Comparison of ENCODE assay signal across 19 mouse cellular contexts in genomic region chr9:98583852-98584251, GRCm38 (mm10). TPM values are rescaled to one million over a fixed set of nuclear protein-coding genes. Genes with fewer than 3 reads are reported as not detected.
DNase-seq lines count a peak whose midpoint lies in the region; ATAC-seq and TF ChIP-seq lines count a peak whose summit lies in the region.
"Had no signal": no experiment of that assay in that cellular context is flagged by ENCODE, and none has a peak within 500 bp of the region (broad histone marks: within the 10 kb centered on the region; RNA-seq: fewer than 3 reads in every experiment).

No protein-coding gene starts in this region.

- no peak overlapping the region for H3K27ac ChIP-seq in liver, adult 2 months (replicated peaks; ENCODE audit: insufficient read depth, low read depth, low read length)
- no peak overlapping the region for H3K27ac ChIP-seq in liver, embryonic 11.5 days (ENCODE audit: low read depth, low read length)
- H3K27ac ChIP-seq in lung, postnatal 0 days (ENCODE audit: low read length), result no peak overlapping the region
- H3K27ac ChIP-seq in liver, embryonic 15.5 days (replicated peaks), result no peak overlapping the region
- H3K27ac ChIP-seq: embryonic facial prominence, embryonic 12.5 days; forebrain, embryonic 15.5 days; heart, embryonic 10.5 days; hindbrain, embryonic 15.5 days had no signal

- WGBS in liver, adult 2 months, result 44% methylated on average over 4 of the region's 4 CpGs
- WGBS in liver, embryonic 11.5 days, result 90% methylated on average over 4 of the region's 4 CpGs
- WGBS in lung, postnatal 0 days, result 72% methylated on average over 4 of the region's 4 CpGs
- 79% methylated on average over 4 of the region's 4 CpGs for WGBS in liver, embryonic 15.5 days (ENCODE audit: insufficient replicate concordance)

- H3K9me3 ChIP-seq in liver, embryonic 11.5 days (ENCODE audit: control insufficient read depth, low read length), result no peaks in the 10 kb centered on the region
- no peaks in the 10 kb centered on the region for H3K9me3 ChIP-seq in lung, postnatal 0 days (ENCODE audit: low read length)
- H3K9me3 ChIP-seq in liver, embryonic 15.5 days (replicated peaks), result no peaks in the 10 kb centered on the region
- H3K9me3 ChIP-seq: embryonic facial prominence, embryonic 12.5 days; forebrain, embryonic 15.5 days; heart, embryonic 10.5 days; hindbrain, embryonic 15.5 days had no signal

- TF ChIP-seq POLR2A in liver, adult 2 months (IDR thresholded peaks at IDR 0.05; ENCODE audit: extremely low read depth, insufficient read depth, low read length), result no peak

- H3K27me3 ChIP-seq in liver, adult 2 months (ENCODE audit: control insufficient read depth, insufficient read depth, low read length), result no peaks in the 10 kb centered on the region
- no peaks in the 10 kb centered on the region for H3K27me3 ChIP-seq in liver, embryonic 11.5 days (replicated peaks; ENCODE audit: control insufficient read depth, insufficient read depth, low read length)
- H3K27me3 ChIP-seq in lung, postnatal 0 days (replicated peaks; ENCODE audit: insufficient read depth, low read length), result no peaks in the 10 kb centered on the region
- H3K27me3 ChIP-seq in liver, embryonic 15.5 days, result no peaks in the 10 kb centered on the region
- H3K27me3 ChIP-seq: CH12.LX; embryonic facial prominence, embryonic 12.5 days; forebrain, embryonic 15.5 days; hindbrain, embryonic 15.5 days had no signal

- peak; percentile 50 for DNase-seq in liver, adult 2 months (ENCODE audit: extremely low read depth, low read depth, low spot score)
- no peak for DNase-seq in liver, embryonic 11.5 days (ENCODE audit: low spot score)
- DNase-seq in lung, postnatal 0 days (ENCODE audit: low spot score), result peak; percentile 35
- DNase-seq in lung, adult 18-20 months, result no peak
- DNase-seq in heart, postnatal 36 days, result no peak
- DNase-seq: adrenal gland, postnatal 14 days; cerebellum, adult 11-12 months; cerebellum, adult 9-10 months; cerebellum, postnatal 25 days; gastrocnemius, postnatal 36 days; heart, adult 11 months; heart, postnatal 10 days had no signal

- no peak overlapping the region for H3K4me2 ChIP-seq in liver, embryonic 11.5 days
- no peak overlapping the region for H3K4me2 ChIP-seq in lung, postnatal 0 days (replicated peaks; ENCODE audit: low read depth, low read length)
- H3K4me2 ChIP-seq in liver, embryonic 15.5 days, result no peak overlapping the region
- H3K4me2 ChIP-seq: embryonic facial prominence, embryonic 12.5 days; forebrain, embryonic 15.5 days; hindbrain, embryonic 15.5 days had no signal

- TF ChIP-seq CTCF in liver, adult 2 months (IDR thresholded peaks at IDR 0.05; ENCODE audit: low read depth, low read length), result no peak
- no peak for TF ChIP-seq CTCF in lung, postnatal 0 days (IDR thresholded peaks at IDR 0.05)

- peaks cover 79% of the 10 kb centered on the region for H3K36me3 ChIP-seq in liver, adult 2 months (ENCODE audit: control insufficient read depth, insufficient read depth, low read length)
- peaks cover 45% of the 10 kb centered on the region for H3K36me3 ChIP-seq in liver, embryonic 11.5 days (ENCODE audit: control insufficient read depth, insufficient read depth, low read length)
- H3K36me3 ChIP-seq in lung, postnatal 0 days (ENCODE audit: insufficient read depth, low read length), result peaks cover 69% of the 10 kb centered on the region
- peaks cover 90% of the 10 kb centered on the region for H3K36me3 ChIP-seq in liver, embryonic 15.5 days (replicated peaks)

- no peak for ATAC-seq in liver, embryonic 11.5 days (replicated peaks; ENCODE audit: low FRiP score)
- no peak for ATAC-seq in lung, postnatal 0 days
- ATAC-seq in liver, embryonic 15.5 days (ENCODE audit: insufficient read depth), result peak; percentile 63; the same call in 1 of the 2 replicates
- ATAC-seq in megakaryocyte progenitor cell, adult 5-6 weeks (replicated peaks; ENCODE audit: poor library complexity), result no peak
- ATAC-seq: forebrain, embryonic 15.5 days had no signal

- TF ChIP-seq EP300 in lung, postnatal 0 days (IDR thresholded peaks at IDR 0.05), result no peak

- peaks cover 2% of the 10 kb centered on the region; the same call in 1 of the 2 replicates for H3K4me1 ChIP-seq in liver, adult 2 months (ENCODE audit: control insufficient read depth, insufficient read depth, low read length)
- no peaks in the 10 kb centered on the region for H3K4me1 ChIP-seq in liver, embryonic 11.5 days (replicated peaks; ENCODE audit: control insufficient read depth, insufficient read depth, low read length)
- no peaks in the 10 kb centered on the region for H3K4me1 ChIP-seq in lung, postnatal 0 days (ENCODE audit: insufficient read depth, low read depth, low read length)
- H3K4me1 ChIP-seq in liver, embryonic 15.5 days (replicated peaks), result no peaks in the 10 kb centered on the region
- H3K4me1 ChIP-seq: embryonic facial prominence, embryonic 12.5 days; forebrain, embryonic 15.5 days; heart, embryonic 10.5 days; hindbrain, embryonic 15.5 days had no signal

- intact Hi-C loops in heart, postnatal 36 days (cut with DNase I), result no loop called here

- H3K9ac ChIP-seq in liver, adult 2 months (ENCODE audit: low read depth, low read length), result no peak overlapping the region
- H3K9ac ChIP-seq in liver, embryonic 11.5 days (ENCODE audit: low read depth, low read length), result no peak overlapping the region
- H3K9ac ChIP-seq in lung, postnatal 0 days (replicated peaks; ENCODE audit: low read depth), result no peak overlapping the region
- no peak overlapping the region for H3K9ac ChIP-seq in liver, embryonic 15.5 days
- H3K9ac ChIP-seq: embryonic facial prominence, embryonic 12.5 days; forebrain, embryonic 15.5 days; hindbrain, embryonic 15.5 days had no signal

- H3K4me3 ChIP-seq in liver, adult 2 months (ENCODE audit: insufficient read depth, low read depth, low read length), result no peak overlapping the region
- H3K4me3 ChIP-seq in liver, embryonic 11.5 days (ENCODE audit: low read depth, low read length), result no peak overlapping the region
- H3K4me3 ChIP-seq in lung, postnatal 0 days (ENCODE audit: low read depth, low read length), result no peak overlapping the region
- no peak overlapping the region for H3K4me3 ChIP-seq in liver, embryonic 15.5 days (replicated peaks)
- H3K4me3 ChIP-seq: embryonic facial prominence, embryonic 12.5 days; forebrain, embryonic 15.5 days; heart, embryonic 10.5 days; hindbrain, embryonic 15.5 days had no signal

- H3K79me2 ChIP-seq in liver, adult 2 months (ENCODE audit: control insufficient read depth, insufficient read depth, low read length), result no peaks in the 10 kb centered on the region

RNA-seq across cellular contexts. Expression of gene Mrps22, which starts 17.6 kb away (rescaled TPM):
- total RNA-seq in liver, adult 2 months (2014; rRNA removed), result 43.2 and 44.7 TPM in 2 replicates
- 22.6 and 24.7 TPM in 2 replicates for polyA plus RNA-seq in liver, adult 2 months (2012; rRNA removed)
- 85.4 and 96.5 TPM in 2 replicates for polyA plus RNA-seq in liver, embryonic 11.5 days (2014; fragmentation: Nextera tagmentation; extraction: Ambion mirVana)
- polyA plus RNA-seq in lung, postnatal 0 days (2015; fragmentation: Nextera tagmentation; extraction: Ambion mirVana), result 16.3 and 18.7 TPM in 2 replicates
- 39.1 and 40.8 TPM in 2 replicates for polyA plus RNA-seq in liver, embryonic 15.5 days (2015; fragmentation: Nextera tagmentation; extraction: Ambion mirVana)
- total RNA-seq in megakaryocyte progenitor cell, adult 5-6 weeks (2015), result 39.6 and 44.2 TPM in 2 replicates
- 75.8 and 85.7 TPM in 2 replicates for total RNA-seq in megakaryocyte progenitor cell, adult 5-6 weeks (2017)
- 10 to 100 TPM; 31.5 to 34.5 TPM for total RNA-seq in heart, postnatal 36 days (2021)

RNA-seq across cellular contexts. Expression of gene Copb2, which starts 20.3 kb away (rescaled TPM):
- total RNA-seq in liver, adult 2 months (2014; rRNA removed), result 89.6 and 108 TPM in 2 replicates
- 23.9 and 24.6 TPM in 2 replicates for polyA plus RNA-seq in liver, adult 2 months (2012; rRNA removed)
- polyA plus RNA-seq in liver, embryonic 11.5 days (2014; fragmentation: Nextera tagmentation; extraction: Ambion mirVana), result 134 and 157 TPM in 2 replicates
- 87.5 and 90.9 TPM in 2 replicates for polyA plus RNA-seq in lung, postnatal 0 days (2015; fragmentation: Nextera tagmentation; extraction: Ambion mirVana)
- 67.0 and 67.7 TPM in 2 replicates for polyA plus RNA-seq in liver, embryonic 15.5 days (2015; fragmentation: Nextera tagmentation; extraction: Ambion mirVana)
- 169 and 203 TPM in 2 replicates for total RNA-seq in megakaryocyte progenitor cell, adult 5-6 weeks (2015)
- total RNA-seq in megakaryocyte progenitor cell, adult 5-6 weeks (2017), result 183 and 190 TPM in 2 replicates
- total RNA-seq in heart, postnatal 36 days (2021), result 100 to 1,000 TPM; 106 to 107 TPM

Comparison
In these comparisons a context has a peak if more than half of its experiments do, and no peak if none do; other contexts are left out.
1. DNase-seq: peak in liver, adult 2 months (single experiment) and lung, postnatal 0 days (single experiment); none in liver, embryonic 11.5 days (single experiment), lung, adult 18-20 months (0 of 2) and heart, postnatal 36 days (0 of 2).